In the genomic region with DNA sequence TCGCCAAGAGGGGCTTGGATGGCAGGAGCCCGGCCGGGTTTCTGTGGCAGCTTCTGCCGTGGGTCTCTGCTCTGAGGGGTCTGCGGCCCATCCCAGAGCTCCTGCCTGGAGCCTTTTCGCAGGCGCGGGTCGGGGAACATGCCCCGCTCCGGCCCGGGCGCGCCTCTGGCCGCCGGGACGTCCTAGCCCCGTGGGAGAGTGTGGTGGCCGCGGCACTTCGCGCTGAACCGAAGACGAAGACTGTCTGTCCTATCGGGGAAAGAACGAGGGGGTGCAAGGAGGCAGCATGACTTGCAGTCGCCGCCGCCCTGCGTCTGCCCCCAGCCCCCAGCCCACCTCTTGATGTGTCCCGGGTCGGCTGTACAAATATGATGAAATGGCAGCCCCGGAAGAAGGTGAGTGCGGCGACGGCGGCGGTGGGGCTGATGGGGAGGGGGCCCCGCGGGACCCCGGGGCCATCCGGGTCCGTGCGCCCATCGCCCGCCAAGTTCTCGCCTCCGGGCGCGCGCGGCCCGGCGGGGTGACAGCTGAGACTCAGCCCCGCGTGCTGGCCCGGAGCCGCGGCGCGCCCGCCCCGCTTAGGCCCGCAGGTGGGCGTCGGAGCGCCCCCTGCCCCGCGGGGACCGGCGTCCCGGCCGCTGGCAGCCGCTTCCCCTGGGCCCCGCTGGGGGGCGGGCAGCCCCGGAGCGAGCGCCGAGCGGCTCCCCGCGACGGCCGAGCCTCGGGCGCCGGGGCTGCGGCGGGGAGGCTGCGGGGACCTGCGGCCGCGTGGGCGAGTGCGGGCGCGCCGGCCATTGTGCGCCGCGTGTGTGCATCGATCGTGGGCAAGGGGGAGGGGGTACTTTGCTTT, we compare ENCODE assay signal across 8 mouse cellular contexts.
DNase-seq lines count a peak whose midpoint lies in the region; ATAC-seq lines count a peak whose summit lies in the region.

No protein-coding gene starts in this region.

- H3K36me3 ChIP-seq in intestine, embryonic 15.5 days: no peaks in the 10 kb centered on the region
- no peaks in the 10 kb centered on the region for H3K36me3 ChIP-seq in liver, embryonic 13.5 days

- H3K4me3 ChIP-seq in intestine, embryonic 15.5 days (replicated peaks): peak overlapping the region; percentile 75
- H3K4me3 ChIP-seq in liver, embryonic 13.5 days (replicated peaks): peak overlapping the region; percentile 60

- peak overlapping the region; percentile 88 for H3K27ac ChIP-seq in intestine, embryonic 15.5 days
- peak overlapping the region; percentile 59 for H3K27ac ChIP-seq in liver, embryonic 13.5 days

- H3K4me2 ChIP-seq in intestine, embryonic 15.5 days (replicated peaks): peak overlapping the region; percentile 96
- H3K4me2 ChIP-seq in liver, embryonic 13.5 days: peak overlapping the region; percentile 70

- H3K9ac ChIP-seq in intestine, embryonic 15.5 days: peak overlapping the region; percentile 81
- peak overlapping the region; percentile 63 for H3K9ac ChIP-seq in liver, embryonic 13.5 days

- peak; percentile 45 for ATAC-seq in common myeloid progenitor, adult 5-6 weeks (replicated peaks; ENCODE audit: low read depth, poor library complexity, severe bottlenecking)
- peak; percentile 76 for ATAC-seq in intestine, embryonic 15.5 days
- peak; percentile 54; the same call in 1 of the 2 replicates for ATAC-seq in liver, embryonic 13.5 days (ENCODE audit: low read depth)

- H3K27me3 ChIP-seq in intestine, embryonic 15.5 days (replicated peaks): no peaks in the 10 kb centered on the region
- H3K27me3 ChIP-seq in liver, embryonic 13.5 days: peaks cover 50% of the 10 kb centered on the region

- WGBS in intestine, embryonic 15.5 days: under 1% methylated on average over 96 of the region's 104 CpGs
- WGBS in liver, embryonic 13.5 days (ENCODE audit: insufficient replicate concordance): under 1% methylated on average over 89 of the region's 104 CpGs

- H3K9me3 ChIP-seq in intestine, embryonic 15.5 days: no peaks in the 10 kb centered on the region
- H3K9me3 ChIP-seq in liver, embryonic 13.5 days (replicated peaks): no peaks in the 10 kb centered on the region

- no peaks in the 10 kb centered on the region; the same call in 1 of the 2 replicates for H3K4me1 ChIP-seq in intestine, embryonic 15.5 days (replicated peaks)
- 0 out of 2 replicates have a peak, but pooled peaks cover 11% of the 10 kb centered on the region for H3K4me1 ChIP-seq in liver, embryonic 13.5 days (replicated peaks)

- DNase-seq in right cerebral cortex, adult 18-20 months: peak; percentile 11
- DNase-seq in right cerebral cortex, postnatal 36 days (ENCODE audit: low spot score in 2 of 2): no peak
- DNase-seq in gastrocnemius, postnatal 4 days (ENCODE audit: low spot score in 2 of 2): peak; percentile 38 to 49
- no peak for DNase-seq in liver, embryonic 13.5 days
- peak; percentile 18 to 38 for DNase-seq in natural killer cell, adult 2 months (ENCODE audit: low spot score in 2 of 2)
- DNase-seq in thymus, adult 18-20 months: peak; percentile 13 to 19

Comparison
In these comparisons a context has a peak if more than half of its experiments do, and no peak if none do; other contexts are left out.
1. DNase-seq: peak in right cerebral cortex, adult 18-20 months (single experiment), gastrocnemius, postnatal 4 days (2 of 2), natural killer cell, adult 2 months (2 of 2) and thymus, adult 18-20 months (2 of 2); none in right cerebral cortex, postnatal 36 days (0 of 2) and liver, embryonic 13.5 days (single experiment).
2. Peak in every context shown above with its lines, with median percentiles within 50 percentile points of each other: ATAC-seq.